Mouse (Mus musculus) monocyte, adult 5-6 weeks (primary cell): Measurements from ENCODE around the gene Sart1. TPM values are rescaled to one million over a fixed set of nuclear protein-coding genes. Genes with fewer than 3 reads are reported as not detected.
A peak's percentile ranks its signal among the peaks of the same experiment; 100 is the strongest.

ENCODE experiments used
- ATAC-seq: fragments of 153-309, 156-312 bp; replicated peaks from 2 replicates; pipeline ENCODE4 v1.8.0; 2017; ENCODE audit warnings: mild to moderate bottlenecking; ENCODE audit not compliant: low TSS enrichment, insufficient number of reproducible peaks, severe bottlenecking, poor library complexity, low FRiP score
- total RNA-seq: library from RNA; stranded (forward); fragments of 200-1000, 200-491, 200-594 nt; gene quantifications from 3 replicates; pipeline ENCODE4 v1.2.3, GENCODE M21; 2017

Gene Sart1
- 133 to 142 TPM (median 133 TPM) in 3 replicates for total RNA-seq

GRCm38 (mm10) chr19:5388588-5389242, at the start of gene Sart1:
Sart1 (minus strand) TSS chr19:5388703.
- ATAC-seq = peak; percentile 95

- ATAC-seq = no peak
These were observed 45.4 kb upstream of the Sart1 start for GRCm38 (mm10) chr19:5433951-5434350.

- peak; percentile 81 for ATAC-seq
These were observed 44.7 kb upstream of the Sart1 start for GRCm38 (mm10) chr19:5432992-5433852.

- no peak for ATAC-seq
These were observed 43.5 kb upstream of the Sart1 start for GRCm38 (mm10) chr19:5431911-5432464.

- ATAC-seq = no peak
These were observed 41.9 kb upstream of the Sart1 start for GRCm38 (mm10) chr19:5430408-5430807.

- no peak for ATAC-seq
These were observed 41.3 kb upstream of the Sart1 start for GRCm38 (mm10) chr19:5429806-5430205.

GRCm38 (mm10) chr19:5429219-5429618, 40.7 kb upstream of the Sart1 start:
- ATAC-seq = no peak

GRCm38 (mm10) chr19:5428083-5428482, 39.6 kb upstream of the Sart1 start:
- ATAC-seq = no peak

GRCm38 (mm10) chr19:5426640-5427290, 38.3 kb upstream of the Sart1 start:
- no peak for ATAC-seq

- no peak for ATAC-seq
These were observed 37.5 kb upstream of the Sart1 start for GRCm38 (mm10) chr19:5425906-5426565.

GRCm38 (mm10) chr19:5424782-5425741, 36.6 kb upstream of the Sart1 start, which contains the start of the genes Drap1 and AI837181:
Drap1 (minus strand) TSS chr19:5424979.
AI837181 (plus strand) TSS chr19:5425144.
- ATAC-seq = peak; percentile 66

- peak; percentile 5; the same call in 1 of the 2 replicates for ATAC-seq
These were observed 35.7 kb upstream of the Sart1 start for GRCm38 (mm10) chr19:5424092-5424781.

GRCm38 (mm10) chr19:5423561-5423960, 35.1 kb upstream of the Sart1 start:
- no peak for ATAC-seq

GRCm38 (mm10) chr19:5422895-5423443, 34.5 kb upstream of the Sart1 start:
- ATAC-seq = no peak

GRCm38 (mm10) chr19:5422267-5422666, 33.8 kb upstream of the Sart1 start:
- ATAC-seq = no peak

GRCm38 (mm10) chr19:5421784-5422183, 33.3 kb upstream of the Sart1 start:
- ATAC-seq = no peak

- ATAC-seq = no peak
These were observed 32.1 kb upstream of the Sart1 start for GRCm38 (mm10) chr19:5420579-5420978.
